Mouse (Mus musculus): ENCODE measurements at regions not wholly inside any gene's neighbourhood (a gene's known extent, or its start where the extent isn't known, plus 50 kb on each side); places are given as distances from the start of the nearest gene placed in this dataset.
A peak's percentile ranks its signal among the peaks of the same experiment; 100 is the strongest.

DNA sequence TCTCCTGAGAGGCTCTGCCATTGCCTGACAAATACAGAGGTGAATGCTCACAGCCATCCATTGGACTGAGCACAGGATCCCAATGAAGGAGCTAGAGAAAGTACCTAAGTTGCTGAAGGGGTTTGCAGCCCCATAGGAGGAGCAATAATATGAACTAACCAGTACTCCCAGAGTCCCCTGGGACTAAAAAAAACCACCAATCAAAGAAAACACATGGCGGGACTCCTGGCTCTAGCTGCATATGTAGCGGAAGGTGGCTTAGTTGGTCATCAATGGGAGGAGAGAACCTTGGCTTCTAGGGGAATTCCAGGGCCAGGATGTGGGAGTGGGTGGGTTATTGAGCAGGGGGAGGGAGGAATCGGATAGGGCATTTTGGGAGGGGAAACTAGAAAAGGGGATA is 207.8 kb downstream of the Otol1 start:
- no peak for DNase-seq

DNA sequence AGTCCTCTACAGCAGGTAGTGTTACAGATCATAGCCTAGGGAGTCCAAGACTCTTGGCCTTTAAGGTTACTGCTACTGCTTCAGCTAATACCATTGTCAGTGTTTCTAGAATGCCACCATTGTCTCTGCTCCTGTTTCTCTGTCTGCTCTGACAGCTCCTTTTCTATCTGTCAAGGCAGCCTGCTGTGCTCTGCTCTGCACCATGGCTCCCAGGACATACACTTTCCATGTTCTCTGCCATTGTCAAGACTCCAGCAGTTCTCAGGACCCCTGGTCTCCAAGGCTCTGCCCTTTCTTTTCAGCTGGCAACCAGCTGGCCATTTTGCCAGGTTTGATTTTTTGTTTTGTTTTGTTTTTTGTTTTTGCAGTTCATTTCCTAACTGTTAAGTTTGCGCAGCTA is 208.7 kb downstream of the Otol1 start:
- no peak for DNase-seq

DNA sequence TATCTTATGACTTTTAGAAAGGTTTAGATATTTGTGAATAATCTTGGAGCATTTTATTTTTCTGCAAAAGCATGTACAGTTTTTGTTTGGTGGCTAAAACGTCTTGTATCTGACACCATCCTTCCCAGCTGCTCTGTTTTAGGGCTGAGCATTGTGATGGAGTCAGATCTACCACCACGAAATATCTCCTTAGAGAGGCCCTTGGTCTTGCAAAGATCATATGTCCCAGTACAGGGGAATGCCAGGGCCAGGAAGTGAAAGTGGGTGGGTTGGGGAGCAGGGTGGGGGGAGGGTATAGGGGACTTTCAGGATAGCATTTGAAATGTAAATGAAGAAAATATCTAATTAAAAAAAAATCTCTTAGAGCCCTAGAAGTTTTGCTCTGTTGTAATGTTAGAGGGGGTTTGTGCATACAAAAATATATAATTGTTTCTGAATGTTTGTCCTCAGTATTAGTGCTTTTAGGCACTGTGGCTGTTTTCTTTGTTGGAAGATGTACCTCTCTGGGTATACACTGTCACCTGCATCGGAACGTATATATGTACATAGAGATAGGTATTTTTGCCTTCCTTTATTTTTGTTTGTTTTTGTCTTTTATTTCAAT is 211.4 kb downstream of the Otol1 start:
- DNase-seq = no peak

DNA sequence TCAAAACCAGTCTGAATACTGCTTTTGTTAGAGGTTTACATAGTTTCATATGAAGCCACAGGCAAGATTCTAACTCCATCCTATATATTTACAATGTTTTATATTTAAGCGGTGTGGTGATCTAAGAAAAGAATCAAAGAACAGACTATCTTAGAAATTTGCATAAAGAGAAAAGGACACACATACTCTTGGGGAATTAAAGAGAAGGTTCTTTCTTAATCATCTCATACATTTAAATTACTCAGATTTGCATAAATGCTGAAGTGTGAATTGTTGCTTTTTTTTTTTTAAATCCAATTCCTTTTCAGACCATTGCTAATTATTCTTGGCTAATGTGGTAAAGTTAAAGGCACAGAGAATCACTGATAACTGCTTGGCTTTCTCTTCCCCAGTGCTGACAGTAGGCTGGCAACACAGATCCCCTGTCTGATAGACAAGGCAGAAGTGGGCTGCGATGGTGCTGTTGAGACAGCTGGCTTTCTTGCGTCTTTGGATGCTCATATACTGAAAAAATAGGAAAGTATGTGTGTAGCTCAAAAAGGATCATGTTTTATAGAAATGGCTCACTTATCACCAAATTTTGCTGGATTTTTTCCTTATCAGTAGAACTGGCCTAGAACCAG is 216.1 kb downstream of the Otol1 start:
- no peak for DNase-seq

DNA sequence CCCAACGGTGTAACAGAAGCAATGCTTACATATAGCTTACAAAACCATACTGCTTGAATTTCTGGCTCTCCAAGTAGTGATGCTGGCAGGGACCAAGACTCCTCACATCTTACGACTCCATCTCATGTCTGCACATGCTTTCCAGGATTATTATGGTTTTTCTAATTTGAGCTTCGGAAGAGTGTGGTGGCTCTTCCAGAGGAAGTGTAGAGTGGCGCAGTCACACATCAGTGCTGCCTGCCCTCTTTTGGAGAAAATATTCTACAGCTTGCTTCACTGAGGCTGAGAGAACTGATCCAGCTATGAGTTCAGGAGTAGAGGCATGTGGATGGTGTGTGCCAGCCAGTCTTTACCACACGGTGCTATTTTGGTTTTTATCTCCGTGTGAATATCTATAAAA is 217.4 kb downstream of the Otol1 start:
- DNase-seq = no peak

DNA sequence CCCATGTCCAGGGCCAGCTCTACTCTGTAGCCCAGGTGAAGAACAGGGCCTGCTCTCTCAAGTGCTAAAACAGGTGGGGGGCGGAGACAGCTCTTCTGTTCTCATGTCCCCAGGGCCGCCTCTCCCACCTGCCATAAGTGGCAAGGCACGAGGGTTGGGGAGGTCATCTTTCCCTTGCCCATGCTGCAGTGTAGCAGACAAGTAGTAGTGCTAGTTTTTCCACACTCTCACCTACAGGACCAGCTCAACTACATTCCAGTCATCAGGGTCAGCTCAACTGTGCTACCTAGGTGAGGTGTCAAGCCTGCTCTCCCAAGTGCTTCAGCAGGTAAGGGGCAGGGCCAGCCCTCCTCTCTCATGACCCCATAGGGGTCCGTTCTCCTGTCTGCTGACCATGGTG is 219.8 kb downstream of the Otol1 start:
- DNase-seq = no peak

DNA sequence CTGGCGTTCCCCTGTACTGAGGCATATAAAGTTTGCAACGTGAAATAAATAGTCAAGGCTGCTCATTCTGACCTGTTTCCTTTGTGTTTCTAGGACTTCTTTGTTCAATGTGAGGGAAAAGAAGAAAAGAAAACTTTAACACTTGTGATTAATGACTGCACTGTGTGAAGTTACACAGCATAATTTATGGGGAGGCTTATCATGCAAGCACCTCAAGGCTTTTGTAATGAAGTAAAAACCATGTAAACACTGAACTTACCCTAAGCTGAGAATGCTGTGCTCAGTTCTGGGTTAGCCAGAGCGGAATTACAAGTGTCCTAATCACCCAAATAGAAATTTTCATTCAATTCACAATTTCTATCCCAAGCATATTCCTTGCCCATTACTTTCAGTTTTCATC is 241.2 kb downstream of the Otol1 start:
- no peak for DNase-seq

DNA sequence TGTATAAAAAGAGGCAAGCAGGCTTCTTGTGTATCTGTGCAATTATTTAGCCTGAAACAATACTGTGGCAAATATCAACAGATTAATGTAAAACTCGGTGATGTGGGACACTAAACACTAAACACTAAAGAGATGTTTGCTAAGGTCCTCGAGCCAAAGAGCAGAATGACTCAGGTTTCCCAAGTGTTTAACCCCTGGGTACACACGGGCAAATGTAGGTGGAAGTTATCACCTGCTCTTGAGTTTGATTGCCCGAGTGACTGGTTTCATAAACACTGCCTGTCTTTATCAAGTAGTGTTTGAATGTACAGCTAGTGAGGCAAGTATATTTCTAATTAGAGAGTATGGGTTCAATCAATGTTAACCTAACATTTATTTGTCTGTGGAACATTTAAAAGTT is 242.5 kb downstream of the Otol1 start:
- DNase-seq = no peak

DNA sequence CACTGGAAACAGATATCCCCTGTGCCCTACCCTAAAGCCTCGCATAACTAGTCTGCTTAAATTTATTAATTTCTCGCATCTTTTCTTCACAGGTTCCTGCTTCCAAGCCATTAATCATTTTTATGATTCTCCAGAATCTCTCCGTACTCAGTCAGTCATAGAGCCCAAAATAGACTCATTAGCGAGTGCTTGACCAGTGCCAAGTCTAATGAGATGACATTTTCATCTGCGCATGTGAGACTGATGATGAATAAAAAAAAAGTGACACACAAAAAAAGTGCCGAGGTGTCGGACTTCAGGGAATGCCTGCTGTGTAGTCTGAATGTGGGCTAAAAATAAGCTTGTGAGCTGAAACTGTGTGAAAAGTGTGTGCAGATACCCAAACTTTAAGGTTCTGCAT is 243.3 kb downstream of the Otol1 start:
- DNase-seq = peak in 1 of 2 experiments; percentile 7

DNA sequence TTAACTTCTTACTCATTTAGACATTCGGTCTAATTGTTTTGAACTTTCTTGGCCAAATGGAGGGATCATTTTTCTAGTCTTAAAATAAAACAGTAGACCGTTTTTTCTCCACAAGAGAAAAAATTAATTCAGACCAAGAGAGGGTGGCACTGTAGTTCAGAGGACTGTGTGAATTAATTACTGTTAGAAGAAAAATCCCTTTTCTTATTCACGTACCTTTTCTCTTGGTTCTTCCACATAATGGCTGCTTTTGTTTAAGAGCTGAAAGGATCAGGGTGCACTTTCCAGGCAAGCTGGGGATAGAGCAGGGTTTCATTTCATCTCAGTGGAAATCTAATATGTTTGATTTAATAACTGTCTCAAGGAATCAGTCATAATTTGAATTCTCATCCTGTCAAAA is 255.9 kb downstream of the Otol1 start:
- no peak for DNase-seq

DNA sequence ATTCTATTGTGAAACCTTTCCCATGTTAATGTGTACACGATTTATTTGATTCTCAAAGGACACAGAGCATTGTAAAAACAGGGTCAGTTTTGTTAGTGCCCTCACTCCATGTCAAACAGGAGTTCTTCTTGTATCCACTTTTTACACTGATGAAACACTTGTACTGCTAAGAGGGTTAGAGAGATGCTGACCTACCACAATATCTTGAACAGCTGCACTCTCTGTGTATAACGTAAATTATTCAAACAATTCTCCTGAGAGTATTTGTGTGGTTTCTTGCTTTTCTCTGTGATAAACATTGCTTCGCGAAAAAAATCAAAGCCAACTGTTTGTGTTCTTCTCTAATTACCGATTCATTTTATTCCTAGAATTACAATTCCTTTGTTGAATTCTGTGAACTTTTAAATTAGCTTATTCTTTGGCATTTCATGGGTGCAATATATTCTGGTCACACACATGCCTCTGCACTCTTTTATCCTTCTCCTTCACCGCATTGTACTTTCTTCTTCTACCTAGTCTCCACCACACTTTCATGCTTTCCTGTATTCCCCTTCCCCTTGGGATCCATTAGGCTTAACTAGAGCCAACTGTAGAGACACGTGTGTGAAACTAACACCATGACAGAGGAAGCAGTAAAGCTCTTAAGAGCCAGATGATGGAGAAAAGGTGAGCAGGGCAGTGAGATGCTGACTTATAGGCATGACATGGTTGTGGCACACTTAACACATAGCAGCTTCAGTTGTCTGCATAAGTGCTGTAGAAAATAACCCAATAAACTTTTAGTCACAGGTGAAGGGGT is 281.4 kb downstream of the Otol1 start:
- no peak for DNase-seq

DNA sequence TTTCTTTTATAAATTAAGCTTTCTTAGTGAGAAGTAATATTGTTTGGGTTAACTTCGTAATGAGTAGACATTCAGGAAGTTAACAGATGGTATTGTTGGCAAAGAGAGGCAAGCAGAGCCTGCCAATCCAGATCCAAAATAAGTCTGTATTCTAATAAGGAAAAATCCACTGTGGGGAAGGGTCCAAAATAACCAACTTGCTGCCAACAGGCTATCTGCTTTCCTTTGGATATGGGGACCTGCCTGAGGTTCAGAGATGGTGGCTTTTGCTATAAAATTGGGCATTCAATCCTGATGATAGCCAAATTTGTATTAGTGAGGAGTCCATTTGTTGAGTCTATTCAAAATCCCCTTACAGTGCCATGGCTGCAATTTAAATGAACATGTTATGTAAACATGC is 300.1 kb downstream of the Otol1 start:
- DNase-seq = no peak

DNA sequence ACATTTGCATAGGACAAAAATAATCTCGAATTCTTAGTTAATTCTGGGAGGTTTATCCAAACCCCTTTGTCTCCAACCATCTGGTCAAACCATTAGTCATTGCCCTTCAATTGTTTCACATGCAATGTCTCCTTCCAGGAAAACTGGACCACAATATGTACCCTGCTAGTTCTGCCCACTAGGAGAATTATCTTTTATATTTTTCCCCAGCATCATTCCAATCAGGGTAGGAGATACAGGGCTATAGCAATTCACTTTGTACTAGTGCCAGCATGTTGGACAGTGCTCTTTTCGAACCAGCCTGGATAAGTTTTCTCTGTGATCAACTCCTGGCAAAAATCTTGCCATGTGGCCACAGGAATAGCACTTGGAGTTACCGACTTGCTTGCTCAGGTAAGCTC is 300.6 kb downstream of the Otol1 start:
- DNase-seq = no peak

DNA sequence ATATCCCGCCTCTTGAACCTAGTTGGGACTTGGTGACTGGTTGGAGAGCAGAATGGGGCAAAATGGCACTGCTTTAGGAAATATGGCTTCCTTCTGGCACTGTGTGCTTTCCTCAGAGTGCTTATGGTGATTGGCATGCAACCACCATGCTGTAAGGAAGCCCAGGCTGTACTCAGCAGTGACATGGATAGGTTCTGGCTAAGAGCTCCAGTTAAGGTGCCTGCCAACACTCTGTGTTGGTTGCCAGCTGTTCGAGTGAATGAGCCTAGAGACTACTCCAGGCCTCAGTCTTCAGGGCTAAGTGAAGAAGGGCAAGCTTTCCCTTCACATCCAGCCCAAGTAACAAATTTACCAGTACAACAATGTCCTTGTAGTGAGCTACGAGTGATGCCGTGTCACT is 301.9 kb downstream of the Otol1 start:
- DNase-seq = no peak

DNA sequence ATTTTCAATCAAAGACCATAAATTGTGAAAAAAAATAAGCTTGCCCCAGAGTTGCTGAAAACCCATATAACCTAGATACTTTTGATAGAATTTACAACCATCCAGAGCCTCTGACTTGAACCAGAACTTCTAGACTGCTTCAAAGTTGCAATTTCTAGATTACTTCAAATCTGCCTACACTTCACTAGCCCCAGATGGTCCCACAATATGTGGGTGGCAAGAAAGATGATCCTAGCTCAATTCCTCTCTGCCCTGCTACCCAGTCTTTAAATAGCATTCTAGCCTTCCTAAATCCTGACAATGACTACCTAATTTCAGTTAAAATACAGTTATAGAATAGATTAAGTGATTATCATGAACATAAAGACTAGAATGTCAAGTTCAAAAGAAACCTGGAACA is 303.6 kb downstream of the Otol1 start:
- DNase-seq = no peak

DNA sequence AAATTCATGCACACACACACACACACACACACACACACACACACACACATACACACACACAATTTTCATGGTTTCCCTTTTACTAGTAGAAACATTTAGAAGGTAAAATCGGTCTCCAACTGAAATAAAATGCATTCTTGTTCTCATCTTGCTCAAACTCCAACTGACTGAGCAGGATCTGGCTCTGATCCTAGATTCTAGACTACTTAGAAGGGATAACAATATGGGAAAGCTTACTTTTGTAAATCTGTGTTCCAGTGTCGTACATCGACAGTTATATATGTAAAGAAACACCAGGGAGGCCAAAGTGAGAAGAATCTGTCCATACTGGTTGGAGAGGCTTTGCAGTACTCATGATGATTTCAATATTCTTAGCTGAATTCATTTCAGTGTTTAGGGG is 304.6 kb downstream of the Otol1 start:
- no peak for DNase-seq

DNA sequence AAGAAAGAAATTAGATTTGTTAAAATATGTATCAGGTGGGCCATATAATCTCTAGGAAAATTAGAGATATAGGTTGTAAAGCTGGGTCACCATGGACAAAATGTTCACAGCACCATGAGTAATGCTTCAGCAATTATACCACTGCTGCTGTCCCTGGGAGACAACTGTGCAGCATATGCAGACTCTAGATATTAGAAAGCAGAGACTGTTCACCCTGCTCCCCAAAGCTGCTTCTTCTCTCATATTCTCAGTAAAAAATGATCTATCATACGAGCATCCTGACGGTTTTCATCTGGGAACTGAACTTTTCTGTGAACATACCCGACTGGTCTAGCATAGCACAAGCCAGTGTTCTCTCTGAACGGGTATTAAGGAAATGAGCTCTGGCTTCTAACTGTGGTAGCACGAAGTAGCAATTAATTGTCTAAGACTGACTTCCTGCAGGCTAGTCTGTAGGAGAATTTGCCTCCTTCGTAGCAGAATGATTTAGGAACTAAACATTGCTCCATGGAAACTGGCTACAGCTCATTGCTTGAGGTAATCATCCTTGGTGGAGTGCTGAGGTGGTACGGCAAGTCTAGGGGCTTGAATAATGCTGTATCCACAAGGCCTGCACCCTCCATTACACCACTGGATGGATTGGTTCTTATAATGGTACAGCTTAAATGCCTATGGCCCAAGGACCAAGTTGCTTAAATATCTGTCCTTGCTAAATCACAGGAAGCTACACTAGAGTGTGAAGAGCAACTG is 305.9 kb downstream of the Otol1 start:
- no peak for DNase-seq

DNA sequence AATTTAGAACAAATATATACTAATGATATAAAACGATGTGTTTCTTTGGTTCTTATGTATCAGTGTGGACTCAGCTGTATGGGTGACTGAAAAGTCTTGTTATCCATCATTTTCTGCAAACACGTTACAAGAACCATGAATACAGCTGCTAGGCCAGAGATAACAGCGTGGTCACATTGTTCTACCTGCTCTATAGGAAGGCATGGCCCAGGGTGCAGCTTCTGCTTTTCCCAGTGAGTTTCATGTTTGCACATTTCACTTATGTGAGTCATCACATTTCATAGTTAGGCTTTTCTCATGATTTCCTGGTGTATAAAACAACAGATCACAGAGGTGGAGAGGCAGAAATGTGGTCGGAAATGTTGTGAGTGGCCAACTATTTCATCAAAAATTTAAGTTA is 306.8 kb downstream of the Otol1 start:
- no peak for DNase-seq

DNA sequence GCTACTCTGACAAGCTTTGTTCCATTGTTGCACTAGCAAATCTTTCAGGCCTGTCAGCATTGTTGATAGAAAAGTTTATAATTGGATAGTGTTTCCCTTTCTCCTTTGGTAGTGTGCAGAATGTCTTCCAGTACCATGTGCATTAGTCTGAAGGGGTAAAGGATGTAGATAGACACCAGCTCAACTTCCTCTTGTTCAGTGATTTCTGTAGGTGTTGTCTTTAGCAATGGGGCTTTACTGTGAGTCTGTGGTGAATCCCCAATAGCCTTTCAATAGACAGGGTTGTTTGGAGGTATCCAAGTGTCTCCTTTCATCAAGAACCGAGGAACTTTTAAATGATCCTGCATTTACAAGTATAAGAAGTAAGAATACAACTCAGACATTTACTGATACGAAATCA is 311.0 kb downstream of the Otol1 start:
- no peak for DNase-seq

DNA sequence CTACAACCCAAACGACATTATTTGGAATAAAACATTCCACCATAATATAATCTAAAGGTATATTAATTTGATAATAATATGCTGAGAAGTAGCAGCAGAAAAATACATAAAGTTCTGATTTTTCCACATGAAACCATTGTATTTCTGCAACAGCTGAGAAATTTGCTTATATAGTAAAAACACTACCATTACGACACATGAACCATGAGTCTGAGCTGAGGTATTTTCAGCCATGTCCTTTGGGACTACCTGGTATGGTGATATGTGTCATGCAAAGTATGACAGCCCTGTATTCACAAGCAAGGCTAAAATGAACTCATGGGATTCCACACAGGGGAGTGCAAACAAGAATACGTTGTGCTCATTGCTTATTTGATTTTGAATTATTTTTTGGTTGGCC is 311.7 kb downstream of the Otol1 start:
- no peak for DNase-seq

DNA sequence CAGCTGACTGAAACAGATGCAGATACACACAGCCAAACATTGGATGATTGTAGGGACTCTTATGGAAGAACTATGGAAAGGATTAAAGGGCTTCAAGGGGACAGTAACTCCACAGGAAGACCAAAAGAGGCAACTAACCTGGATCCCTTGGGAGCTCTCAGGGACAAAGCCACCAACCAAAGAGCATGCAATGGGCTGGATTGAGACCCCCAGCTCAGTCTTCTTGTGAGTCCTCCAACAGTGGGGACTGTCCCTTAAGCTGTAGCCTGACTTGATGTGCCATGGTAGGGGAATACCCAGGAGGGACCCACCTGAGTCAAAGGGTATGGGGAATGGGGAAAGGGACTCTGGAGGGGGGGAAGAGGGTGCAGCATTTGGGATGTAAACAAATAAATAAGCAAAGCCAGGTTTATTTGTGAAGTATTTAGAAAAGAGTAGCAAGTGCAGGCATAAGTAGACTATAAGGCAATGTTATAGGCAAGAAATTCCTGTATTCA is 313.8 kb downstream of the Otol1 start:
- DNase-seq = no peak

DNA sequence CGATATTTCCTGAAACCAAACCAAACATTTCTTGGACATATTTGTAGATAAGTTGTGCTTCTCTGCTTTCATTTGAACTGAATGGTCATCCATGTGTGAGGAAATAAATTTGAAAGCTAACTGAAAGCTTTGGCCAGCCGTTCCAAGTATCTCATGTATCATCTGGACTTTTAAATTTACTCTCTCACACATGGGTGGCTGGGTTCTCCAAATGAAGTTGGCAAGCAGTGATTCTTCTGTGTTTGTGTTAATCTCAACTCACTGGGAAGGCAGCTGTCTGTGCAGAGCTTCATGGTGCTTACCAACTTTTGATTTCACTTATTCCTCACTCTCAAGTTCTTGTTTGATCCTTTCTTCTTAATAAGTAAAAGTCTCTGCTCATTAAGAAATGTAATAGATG is 317.3 kb downstream of the Otol1 start:
- no peak for DNase-seq
